Mouse (Mus musculus) left cerebral cortex, adult 9 months (tissue): ENCODE results near the gene Atp10b.
"Not testable (repeated sequence)": the region's sequence is repeated elsewhere in the genome, so short reads cannot be mapped to it uniquely, and the experiment has no call there.

ENCODE experiments used
- DNase-seq, 2 experiments: peaks; one replicate each; pipeline ENCODE4 v3.0.0; 2022; ENCODE audit warnings: low spot score in 2 of 2

The Atp10b gene

DNA sequence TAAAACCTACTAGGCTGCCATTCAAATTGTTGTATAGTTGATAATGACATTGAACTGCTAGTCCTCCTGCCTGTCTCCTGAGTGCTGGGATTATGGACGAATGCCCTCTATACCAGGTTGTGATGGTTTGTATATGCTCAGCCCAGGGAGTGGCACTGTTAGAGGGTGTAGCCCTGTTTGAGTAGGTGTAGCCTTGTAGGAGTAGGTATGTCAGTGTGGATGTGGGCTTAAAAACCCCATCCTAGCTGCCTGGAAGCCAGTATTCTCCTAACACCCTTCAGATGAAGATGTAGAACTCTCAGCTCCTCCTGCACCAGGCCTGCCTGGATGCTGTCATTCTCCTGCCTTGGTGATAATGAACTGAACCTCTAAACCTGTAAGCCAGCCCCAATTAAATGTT lies at the start of gene Atp10b:
Gene Atp10b, plus strand, starts transcription at position 301 of the 400 bp plus-strand sequence.
- no peak for DNase-seq

DNA sequence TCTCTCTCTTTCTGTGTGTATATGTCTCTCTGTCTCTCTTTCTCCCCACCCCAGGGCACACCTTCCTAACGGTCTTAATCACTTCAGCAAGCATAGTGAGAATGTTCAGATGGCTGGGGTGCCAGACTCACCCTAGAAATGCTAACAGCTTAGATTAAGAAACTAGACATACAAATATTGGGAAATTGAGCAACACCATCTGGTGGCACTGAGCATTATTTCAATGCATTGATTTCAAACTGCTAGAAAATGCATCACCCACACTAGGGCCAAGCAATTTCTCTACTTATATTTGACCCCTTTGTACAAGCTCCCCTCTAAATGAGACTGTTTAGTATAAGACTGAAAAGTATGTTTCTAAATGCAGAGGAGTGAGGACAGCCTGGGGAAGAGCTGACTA lies 48.3 kb upstream of the Atp10b start:
- no peak for DNase-seq

DNA sequence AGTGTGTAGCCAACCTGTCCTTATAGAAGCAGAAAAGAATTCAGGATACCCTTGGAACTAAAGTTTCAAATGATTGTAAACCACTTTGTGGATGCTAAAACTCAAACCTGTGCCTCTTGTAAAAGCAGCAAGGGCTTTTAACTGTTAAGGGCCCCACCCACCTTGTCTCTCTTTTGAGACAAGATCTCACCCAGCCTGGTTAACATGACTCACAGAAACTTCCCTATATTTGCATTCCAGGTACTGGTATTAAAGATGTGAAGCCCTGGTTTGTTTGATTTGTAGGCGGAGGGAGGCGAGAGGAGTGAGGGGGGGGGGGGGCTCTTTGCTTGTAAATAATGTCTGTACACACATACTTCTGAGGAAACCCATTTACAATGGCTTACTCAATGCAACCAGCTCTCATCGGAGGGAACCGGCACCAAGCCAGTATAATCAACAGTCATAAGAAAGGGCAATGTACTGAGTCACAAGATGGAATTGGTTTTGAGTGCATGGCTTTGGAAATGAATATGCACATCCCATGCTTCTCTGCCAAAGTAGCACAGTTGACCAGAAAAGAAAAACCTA lies 23.7 kb upstream of the Atp10b start:
- DNase-seq: no peak

DNA sequence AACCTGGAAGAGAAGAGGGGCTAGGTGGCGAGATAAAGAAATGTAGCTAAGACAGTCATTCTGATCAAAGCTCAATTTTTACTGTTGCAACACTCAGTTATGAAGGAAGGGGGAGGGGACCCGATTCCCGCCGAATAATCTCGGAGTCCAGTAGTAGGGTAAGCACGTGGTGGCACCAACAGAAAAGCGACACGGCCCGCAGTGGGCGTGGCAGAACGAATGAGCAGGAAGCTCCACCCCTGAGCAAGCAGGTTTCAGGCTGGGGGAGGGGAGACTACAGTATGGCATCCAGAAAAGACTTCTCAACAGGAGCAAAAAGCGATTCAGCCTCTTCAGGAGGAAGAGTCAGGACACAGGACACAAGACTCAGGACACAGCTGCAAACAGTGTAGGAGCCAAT lies 23.1 kb upstream of the Atp10b start:
- DNase-seq: not testable (repeated sequence)

DNA sequence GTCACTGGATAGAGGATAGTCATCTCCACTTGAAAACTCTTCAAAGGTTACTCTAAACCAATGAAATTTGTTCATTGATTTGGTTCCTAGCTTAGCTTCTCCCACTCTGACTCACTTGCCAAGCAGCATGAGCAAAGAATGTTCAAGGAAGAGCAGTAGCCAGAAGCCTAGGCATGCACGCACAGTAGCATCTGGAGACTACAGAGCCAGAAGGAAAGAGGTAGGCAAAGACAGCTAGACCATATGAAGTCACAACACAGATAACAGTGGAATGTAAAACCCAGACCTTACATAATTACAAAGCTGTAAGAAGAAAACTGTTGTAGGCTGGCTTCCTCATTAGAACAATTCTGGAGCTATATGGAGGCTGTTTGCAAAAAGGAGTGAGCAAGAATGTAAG lies 8.4 kb upstream of the Atp10b start:
- peak in 1 of 2 experiments; percentile 46 for DNase-seq

DNA sequence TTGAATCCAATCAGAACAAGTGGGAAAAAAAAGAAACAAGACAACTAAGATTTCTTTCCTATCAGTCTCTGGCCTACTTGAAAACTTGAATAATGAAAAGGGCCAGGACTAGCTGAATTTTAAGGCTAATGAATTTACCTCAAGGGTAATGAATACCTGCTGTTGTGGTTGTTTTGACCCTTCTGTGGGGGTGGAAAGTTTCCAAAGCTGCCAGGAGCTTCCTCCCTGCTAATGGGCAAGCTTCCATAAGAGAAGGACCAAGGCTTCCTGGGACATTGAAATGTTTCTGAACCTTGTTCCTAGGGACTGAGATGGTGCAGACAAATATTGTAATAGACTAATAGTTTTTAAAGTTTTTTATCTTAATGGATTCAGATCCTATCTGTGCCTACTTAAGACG lies 6.9 kb upstream of the Atp10b start:
- DNase-seq: no peak

DNA sequence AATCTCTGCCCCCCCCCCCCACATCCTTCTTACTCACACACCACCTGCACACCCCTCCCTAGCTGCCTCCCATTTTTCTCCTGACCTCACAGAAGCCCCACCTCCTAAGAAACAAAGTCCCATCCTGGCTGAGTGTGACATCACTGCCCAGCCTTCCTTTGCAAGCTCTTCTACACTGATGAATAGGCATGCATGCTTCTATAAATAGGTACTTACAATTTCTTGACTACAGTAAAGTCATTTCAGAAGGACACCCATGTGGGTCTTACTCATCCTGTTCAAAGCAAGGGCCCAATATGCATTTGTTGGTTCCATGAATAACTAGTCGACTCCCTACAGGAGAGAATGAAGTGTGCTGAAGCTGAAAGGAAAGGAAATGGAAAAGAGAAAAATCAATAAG lies 5.5 kb upstream of the Atp10b start:
- no peak for DNase-seq

DNA sequence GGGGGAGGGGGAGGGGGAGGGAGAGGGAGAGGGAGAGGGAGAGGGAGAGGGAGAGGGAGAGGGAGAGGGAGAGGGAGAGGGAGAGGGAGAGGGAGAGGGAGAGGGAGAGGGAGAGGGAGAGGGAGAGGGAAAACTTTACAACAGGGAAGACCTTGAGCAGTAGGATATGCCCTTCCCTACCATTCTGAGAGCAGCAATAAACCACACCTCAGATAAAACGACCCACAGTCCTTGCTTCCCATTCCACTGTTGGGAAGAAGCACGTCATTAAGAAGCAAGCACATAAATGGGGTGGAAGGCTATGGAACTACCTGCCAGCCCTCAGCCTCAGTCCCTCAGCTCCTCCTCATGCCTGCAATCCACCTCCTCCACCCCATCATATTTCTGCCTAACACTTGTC lies 4.8 kb upstream of the Atp10b start:
- DNase-seq: not testable (repeated sequence)

DNA sequence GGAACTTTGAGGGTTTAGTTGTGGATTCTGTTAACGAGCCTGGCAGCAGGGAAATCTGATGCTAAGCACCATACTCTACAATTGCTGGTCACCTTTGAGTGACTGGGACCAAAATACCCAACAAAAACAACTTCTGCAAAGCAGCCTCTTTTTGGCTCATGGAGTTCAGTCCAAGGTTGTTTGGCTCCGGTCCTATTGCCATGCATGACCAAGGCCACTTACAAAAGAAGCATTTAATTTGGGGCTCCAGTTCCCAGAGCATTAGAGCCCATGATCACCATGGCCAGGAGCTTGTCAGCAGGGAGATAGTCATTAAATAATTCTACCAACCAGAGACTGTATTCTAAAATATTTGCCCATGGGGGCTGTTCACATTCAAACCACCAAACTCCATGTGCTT lies 2.3 kb upstream of the Atp10b start:
- no peak for DNase-seq

DNA sequence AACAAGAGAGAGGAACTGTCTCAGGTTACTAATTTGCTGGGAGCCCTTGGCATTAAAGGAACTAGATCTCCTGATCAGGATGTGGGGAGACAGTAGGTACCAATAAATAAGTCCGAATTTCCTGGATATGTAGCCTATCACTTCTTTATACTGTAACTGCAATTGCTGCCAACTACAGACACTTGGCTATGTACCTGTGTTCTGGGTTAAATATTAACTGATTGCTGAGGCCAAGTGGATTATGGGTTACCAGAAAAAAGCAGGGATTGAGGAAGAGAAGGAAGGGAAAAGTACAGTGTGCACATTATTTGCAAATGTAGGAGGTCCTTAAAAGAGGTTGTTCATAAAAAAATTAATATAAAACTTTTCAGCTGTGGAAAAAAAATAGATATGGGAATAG lies 1.3 kb upstream of the Atp10b start:
- no peak for DNase-seq

DNA sequence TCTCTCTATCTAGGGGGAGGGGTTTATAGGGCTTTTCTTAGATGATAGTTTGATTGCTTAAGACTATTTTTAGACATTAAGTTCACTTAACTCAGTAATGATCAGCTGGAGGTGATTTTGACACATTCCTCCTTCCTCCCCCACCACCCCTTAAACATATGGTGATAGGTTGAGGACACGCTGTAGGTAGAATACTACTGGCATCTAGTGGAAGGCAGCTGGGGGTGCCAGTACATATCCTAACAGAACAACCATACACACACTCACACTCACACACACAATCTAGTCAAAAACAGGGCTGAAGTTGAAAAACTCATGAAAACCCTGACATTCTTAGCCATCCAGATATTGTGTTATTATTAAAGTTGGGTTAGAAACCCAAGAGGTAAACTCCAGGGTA lies 5.3 kb downstream of the Atp10b start:
- no peak for DNase-seq

DNA sequence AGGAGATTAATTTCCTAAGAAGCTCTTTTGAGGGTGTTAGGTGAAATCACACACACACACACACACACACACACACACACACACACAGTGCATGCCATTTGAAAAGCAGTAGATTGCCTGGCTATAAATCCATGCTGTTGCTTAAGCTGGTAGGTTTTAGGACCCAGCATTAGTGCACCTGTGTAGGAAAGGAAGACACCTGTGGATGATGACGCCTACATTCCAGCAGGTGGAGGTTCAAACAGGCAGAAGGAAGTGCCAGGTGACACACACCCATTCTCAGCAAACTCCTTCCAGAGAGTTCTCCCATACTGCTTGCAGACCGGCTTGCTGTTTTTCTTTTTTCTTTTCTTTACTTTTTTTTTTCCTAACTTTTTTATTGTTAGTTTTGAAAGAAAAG lies 5.7 kb downstream of the Atp10b start:
- no peak for DNase-seq

DNA sequence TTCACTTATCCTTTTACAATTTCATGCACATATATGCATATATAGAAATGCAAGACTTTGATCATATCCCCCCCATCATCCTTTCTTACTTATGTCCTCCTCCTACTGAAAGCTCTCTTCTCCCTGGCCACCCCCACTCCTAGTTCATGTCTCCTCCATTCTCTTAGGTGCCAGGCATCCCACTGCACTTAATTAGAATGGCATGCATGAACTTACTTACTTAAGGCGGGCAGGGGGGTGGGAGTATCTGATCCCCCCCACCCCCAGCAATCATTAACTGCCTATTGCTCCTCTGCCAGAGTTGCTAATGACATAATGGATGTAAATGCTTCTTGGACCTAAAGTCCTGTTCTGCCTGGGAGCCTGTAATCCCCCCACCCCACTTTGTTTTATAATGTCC lies 9.1 kb downstream of the Atp10b start:
- no peak for DNase-seq

DNA sequence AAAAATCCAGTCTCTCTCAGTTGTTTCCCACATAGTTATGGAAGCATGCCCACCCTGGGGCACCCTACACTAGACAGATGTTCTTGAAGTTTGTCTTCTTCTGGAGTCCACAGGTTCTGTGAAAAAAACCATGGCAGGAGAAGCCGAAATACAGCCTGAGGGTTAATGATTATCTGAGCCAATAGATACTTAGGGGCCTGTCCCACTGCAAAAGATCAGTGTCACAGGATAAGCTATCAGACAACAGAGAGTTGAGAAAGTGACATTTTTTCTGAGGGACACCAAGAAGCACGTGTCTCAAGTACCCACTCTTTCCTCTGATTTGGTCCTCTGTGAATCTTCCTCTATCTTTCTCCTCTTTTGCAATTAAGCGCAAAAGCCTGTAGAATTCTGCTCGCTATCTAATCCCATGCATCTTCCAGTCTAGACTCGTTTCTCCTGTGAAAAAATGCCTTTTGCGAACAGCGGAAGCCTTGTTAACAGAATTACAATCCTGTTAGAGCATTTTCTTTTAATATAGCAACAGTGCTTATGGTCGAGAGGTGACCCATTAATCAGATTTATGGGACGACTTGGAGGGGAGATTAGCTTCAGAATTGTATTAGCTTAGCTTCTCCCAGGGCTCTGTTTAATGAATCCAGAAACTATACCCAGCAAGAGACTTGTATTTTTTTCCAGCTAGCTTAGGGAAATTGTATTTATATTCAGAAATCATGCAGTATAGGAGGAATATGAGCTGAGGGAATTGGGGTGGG lies 10.7 kb downstream of the Atp10b start:
- no peak for DNase-seq

DNA sequence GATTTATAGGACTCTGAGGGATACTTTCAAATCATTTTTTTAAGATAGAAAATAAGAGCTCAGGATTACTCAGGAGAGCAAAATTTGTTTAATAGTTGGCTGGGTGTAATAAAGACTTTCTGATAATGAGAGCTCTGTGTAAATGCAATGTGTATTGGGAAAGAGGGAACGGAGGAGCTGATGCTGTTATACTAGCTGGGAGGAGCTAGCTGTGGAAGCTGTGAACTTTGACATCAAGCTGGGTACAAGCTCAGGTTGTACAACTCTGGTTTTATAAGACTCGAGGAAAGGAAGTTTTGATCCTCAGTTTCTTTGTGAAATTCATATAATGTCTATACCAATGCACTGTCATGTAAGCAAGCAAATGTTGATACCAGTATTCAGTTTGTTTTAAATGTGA lies 20.9 kb downstream of the Atp10b start:
- no peak for DNase-seq

DNA sequence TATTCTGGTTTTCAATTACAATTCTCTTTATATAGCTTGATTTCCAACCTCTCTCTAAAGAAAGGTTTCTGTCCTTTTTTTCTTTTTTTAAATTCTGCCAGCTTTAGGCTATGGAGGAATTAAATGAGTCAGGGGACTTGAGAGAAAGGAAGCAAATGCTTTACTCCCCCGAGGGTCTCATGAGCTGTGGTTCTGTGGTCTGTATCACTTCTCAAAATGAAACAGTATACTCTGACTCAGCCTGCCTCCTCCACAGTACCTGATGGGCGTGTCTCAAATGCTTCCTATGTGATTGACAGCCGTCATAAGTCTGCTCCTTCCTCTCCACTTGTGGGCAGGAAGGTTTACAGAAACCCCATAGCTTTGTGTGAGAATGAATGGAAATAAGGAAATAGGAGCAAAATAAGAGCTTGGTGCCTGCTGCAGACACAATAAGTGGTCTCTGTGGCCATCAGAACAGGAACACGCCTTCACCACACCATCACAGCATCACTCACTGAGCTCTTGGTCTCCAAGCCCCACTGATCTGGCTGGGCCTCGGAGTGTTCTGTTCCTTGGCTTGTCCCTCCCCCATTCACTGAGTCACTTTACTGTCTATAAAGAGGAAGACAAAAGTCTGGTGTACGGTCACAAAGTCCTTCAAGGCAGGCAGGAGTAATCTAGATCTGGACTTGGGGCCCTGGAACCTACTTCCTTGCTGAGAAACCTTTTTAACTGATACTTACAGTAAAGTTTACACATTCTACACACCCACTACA lies 24.9 kb downstream of the Atp10b start:
- DNase-seq: no peak

DNA sequence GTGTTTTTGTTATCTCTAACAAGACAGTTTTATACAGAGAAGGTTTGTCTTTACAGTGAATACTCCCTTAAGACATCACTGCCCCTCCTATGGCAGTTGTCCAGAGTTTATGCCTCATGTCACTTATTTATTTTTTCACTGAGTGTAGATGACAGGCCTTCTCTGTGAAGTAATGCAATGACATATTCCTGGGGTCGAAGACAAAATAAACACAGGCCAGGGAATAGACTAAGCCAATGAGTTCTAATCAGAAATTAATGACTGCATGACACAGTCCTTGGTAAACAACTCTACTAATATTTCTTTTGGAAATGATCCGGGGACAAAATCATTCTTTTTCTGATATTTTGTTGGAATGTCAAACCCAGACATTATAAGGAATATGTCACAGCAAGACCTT lies 32.7 kb downstream of the Atp10b start:
- DNase-seq: no peak

DNA sequence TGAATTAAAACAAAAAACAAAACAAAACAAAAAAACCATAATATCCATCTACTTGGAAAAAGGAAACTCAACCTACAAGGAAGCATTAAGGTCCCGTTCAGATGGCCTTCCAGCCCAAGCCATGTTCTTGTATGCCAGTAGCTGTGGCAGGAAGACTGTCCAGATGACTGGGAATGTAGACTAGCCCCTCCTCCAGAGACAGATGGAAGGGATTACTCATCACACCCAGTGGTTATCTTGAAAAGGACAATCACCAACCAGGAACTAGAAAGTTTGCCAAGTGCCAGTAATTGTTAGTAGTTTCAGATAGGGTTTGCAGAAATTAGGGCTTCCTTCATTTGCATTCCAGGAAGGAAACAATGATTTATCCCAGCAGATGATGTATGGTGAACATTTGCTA lies 33.1 kb downstream of the Atp10b start:
- DNase-seq: no peak

DNA sequence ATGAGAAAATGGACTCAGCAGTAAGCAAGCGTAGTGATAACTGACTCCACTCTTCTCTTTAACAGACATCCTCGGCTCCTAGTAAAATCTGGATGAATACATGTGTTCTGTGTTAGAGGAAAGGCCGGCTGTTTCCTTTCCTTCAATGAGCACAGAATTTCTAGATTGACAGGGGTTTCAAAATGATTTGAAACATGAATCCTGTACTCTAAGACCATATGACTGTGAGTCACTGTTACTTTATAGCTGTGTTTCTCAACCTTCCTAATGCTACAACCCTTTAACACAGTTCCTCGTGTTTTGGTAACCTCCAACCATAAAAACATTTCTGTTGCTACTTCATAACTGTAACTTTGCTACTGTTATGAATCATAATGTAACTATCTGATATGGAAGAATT lies 33.8 kb downstream of the Atp10b start:
- DNase-seq: no peak

DNA sequence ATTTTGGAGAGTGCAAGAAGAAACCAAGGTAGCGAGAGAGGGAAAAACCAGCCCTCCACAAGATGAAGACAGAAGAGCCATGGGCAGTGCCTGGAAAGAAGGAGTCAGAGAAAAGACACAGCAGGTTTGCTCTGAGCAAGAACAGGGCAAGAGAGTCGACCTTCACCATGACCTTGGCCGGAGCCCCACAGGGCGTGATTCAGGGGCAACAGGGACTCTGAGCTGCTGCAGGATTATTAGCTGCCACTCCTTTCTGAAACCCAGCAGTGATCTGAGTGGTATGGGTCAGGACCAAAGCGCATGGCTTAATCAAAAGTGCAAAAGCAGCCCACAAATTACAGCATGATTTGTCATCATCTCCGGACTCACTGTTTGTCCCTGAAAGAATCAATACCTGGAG lies 36.6 kb downstream of the Atp10b start:
- no peak for DNase-seq

DNA sequence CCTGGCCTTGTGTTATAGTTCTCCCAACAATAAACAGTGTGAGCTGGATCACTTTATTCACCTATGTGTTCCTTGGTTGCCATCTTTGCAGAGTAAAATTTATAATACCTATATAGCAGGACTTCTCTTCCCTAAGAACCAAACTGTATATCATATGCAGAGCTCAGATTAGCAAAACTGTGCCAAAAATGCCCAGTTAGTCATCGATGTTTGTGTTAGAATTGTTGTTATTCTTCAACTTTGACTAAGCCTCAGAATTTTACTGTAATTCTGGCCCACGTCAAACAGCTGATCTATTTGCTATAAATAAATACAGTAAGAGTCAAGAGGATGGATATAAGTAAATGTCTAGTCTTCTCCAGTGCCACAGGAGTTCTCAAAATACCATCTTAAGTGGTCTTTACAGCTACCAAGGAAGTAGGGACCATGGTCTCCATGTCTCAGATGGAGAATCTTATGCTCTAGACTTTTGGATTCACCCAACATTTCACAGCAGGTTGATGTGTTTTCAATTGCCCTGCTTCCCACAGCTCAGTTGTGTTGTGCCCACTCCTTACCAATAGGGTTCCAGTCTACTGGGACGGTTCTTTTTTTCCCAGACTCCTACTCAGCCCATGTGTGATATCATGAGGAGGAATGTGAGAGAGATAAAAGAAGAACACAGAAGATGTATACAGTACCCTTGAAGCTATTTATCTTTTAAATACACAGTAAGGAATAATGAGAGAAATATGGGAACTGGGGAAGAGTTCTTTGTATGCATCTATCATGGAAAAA lies 40.3 kb downstream of the Atp10b start:
- DNase-seq: peak; percentile 6 to 29

DNA sequence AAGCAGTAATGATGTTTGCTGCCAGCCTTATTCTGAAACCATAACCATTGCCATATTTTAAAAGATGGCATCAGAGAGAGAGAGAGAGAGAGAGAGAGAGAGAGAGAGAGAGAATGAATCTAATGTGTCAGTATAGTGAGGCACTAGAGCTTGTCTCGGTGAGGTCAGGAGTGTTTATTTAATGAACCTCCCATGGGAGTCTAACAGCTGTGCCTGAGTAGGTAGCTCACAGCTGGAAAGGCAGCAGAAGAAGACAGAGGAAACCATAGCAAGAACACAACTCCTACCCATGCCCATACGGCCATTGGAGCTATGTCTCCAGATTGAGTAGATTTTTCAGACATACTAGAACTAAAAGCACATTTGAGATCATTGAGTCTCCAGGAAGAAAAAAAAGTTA lies 49.1 kb downstream of the Atp10b start:
- no peak for DNase-seq
